Mouse (Mus musculus): ENCODE measurements around the gene Utp14a.

Gene Utp14a

DNA sequence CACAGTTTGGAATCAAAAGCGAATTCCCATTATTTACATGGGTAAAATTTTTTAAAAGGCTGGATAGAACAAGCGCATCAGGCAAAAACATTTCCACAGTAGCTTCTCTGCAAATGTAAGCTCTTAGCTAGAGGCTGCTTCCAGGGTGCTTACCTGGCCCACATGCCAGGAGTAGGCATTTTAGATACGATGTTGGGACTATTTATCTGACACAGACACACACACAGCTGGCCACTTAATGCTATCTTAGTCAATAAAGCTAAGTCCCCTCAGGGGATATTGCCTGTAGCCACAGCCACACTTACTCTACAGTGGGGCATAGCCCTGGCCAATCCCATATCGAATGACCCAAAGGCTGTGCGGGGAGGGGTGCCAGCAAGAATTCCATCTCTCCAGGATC is 55.1 kb downstream of the Utp14a start:
- DNase-seq (ENCODE audit: low spot score) = no peak

DNA sequence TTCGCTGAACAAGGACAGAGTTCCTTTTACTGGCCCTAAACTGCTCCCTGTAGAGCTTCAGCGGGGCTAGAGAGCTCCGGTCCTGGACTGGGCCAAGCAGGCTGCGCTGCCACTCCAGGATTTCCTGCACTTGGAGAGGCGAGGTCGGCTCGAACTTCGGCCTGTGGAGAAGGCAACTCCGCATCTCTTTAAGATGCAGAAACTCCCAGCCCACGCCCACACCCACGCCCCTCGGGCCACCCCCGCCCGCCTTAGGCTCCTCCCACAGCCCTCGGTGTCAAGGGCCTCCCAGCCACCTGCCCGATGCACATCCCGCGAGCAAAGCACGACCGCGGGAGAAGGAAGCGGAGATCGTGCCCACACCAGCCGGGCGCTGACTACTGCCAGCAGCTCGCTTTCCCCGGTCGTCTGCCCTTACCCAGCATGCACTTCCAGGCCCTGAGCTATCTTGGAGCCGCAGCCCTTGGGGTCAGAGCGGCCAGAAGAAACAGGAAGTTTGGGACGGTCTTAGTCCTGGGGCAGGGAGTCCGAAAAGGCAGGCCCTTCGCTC is 57.9 kb downstream of the Utp14a start:
- DNase-seq (ENCODE audit: low spot score) = peak; percentile 49

DNA sequence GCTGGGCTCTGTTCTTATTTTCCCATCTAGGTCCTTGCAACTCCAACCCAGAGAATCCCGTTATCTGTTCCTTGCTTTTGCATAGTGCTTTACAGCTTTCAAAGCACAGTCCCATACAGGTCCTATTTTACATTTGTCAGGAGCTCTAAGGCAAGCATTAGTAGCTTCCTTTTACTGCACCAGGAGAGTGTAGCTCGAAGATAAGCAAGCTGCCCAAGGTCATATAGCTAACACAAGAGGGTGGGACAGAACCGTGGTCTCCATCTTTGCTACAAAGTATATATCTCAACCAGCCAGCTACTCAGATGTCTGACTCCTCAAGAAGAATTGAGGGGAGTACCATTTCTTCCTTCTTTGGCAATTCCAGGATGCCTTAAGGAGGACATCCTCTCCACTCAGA is 60.8 kb downstream of the Utp14a start:
- DNase-seq (ENCODE audit: low spot score) = no peak

DNA sequence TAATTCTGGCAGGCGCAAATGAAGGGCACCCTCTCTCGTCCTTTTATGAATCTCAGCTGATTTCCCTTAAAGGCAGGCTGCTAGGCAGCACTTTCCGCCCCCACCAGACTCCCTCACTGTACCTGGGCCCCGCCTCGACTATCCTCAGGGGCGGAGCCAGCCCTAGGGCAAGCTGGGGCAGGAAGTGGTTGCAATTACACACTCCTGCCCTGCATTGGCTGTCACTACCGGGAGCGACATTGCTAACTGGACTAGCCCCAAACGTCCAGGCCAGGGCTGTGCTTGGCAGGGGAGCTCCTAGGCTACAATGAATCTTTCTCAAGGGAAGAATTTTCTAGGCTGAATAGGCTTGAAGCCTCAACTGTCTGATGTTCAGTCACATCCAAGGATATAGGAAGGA is 61.5 kb downstream of the Utp14a start:
- DNase-seq (ENCODE audit: low spot score) = no peak
